Mouse (Mus musculus) myocyte (in vitro differentiated cells): ENCODE measurements around the gene Sag.

Experiments
- CEBPB ChIP-seq: IDR thresholded peaks from 2 replicates; pipeline ENCODE4 v1.6.1; 2011; ENCODE audit warnings: mild to moderate bottlenecking, moderate library complexity; ENCODE audit not compliant: poor library complexity, insufficient read depth, severe bottlenecking
- E2F4 ChIP-seq: IDR thresholded peaks from one replicate; pipeline ENCODE4 v1.6.1; 2011; ENCODE audit warnings: mild to moderate bottlenecking, control low read depth, moderate library complexity; ENCODE audit not compliant: insufficient read depth
- MYOD1 ChIP-seq, 3 experiments: IDR thresholded peaks; one replicate each; pipeline ENCODE4 v1.6.1; 2011; ENCODE audit warnings: control low read depth in 2 of 3, low read depth in 2 of 3, mild to moderate bottlenecking in 2 of 3, moderate library complexity in 1 of 3; ENCODE audit not compliant: insufficient read length in 2 of 3, control insufficient read depth in 1 of 3
- MYOG ChIP-seq, 3 experiments: IDR thresholded peaks; one replicate each; pipeline ENCODE4 v1.6.1; 2011; ENCODE audit warnings: control low read depth in 2 of 3, low read depth in 2 of 3, mild to moderate bottlenecking in 2 of 3; ENCODE audit not compliant: insufficient read length in 2 of 3, control insufficient read depth in 1 of 3, insufficient read depth in 1 of 3
- POLR2A ChIP-seq: IDR thresholded peaks from one replicate; pipeline ENCODE4 v1.6.1; 2011; ENCODE audit warnings: low read depth, mild to moderate bottlenecking, control low read depth, moderate library complexity; ENCODE audit not compliant: insufficient read length
- POLR2AphosphoS2 ChIP-seq: IDR thresholded peaks from one replicate; pipeline ENCODE4 v1.6.1; 2011; ENCODE audit warnings: low read depth, control low read depth; ENCODE audit not compliant: insufficient read length
- REST ChIP-seq: IDR thresholded peaks from one replicate; pipeline ENCODE4 v1.6.1; 2011; ENCODE audit warnings: mild to moderate bottlenecking, control low read depth, moderate library complexity; ENCODE audit not compliant: insufficient read depth, insufficient read length
- TCF12 ChIP-seq: IDR thresholded peaks from one replicate; pipeline ENCODE4 v1.6.1; 2011; ENCODE audit warnings: mild to moderate bottlenecking, control low read depth; ENCODE audit not compliant: poor library complexity, insufficient read depth, severe bottlenecking

GRCm38 (mm10) chr1:87829621-87830211, 26.2 kb downstream of the Sag start:
- TF ChIP-seq POLR2A (no peak), REST (no peak), MYOD1 (IDR thresholded peaks at IDR 0.05; ENCODE audit: control insufficient read depth in 1 of 3, insufficient read length in 2 of 3, low read depth in 2 of 3) (no peak), MYOG (IDR thresholded peaks at IDR 0.05; ENCODE audit: control insufficient read depth in 1 of 3, insufficient read depth in 1 of 3, insufficient read length in 2 of 3, low read depth in 2 of 3) (no peak), POLR2AphosphoS2 (no peak), TCF12 (no peak), CEBPB (no peak), E2F4 (no peak)
